ENCODE assay signal across 22 mouse cellular contexts in genomic region chr6:94835742-94836141, GRCm38 (mm10).
A peak's percentile ranks its signal among the peaks of the same experiment; 100 is the strongest.
DNase-seq lines count a peak whose midpoint lies in the region; ATAC-seq and TF ChIP-seq lines count a peak whose summit lies in the region.
"Had no signal": no experiment of that assay in that cellular context is flagged by ENCODE, and none has a peak within 500 bp of the region (broad histone marks: within the 10 kb centered on the region; RNA-seq: fewer than 3 reads in every experiment).

No protein-coding gene starts in this region.

- DNase-seq in kidney, adult 9 months: peak; percentile 32
- no peak for DNase-seq in kidney, adult 11 months
- DNase-seq in limb, embryonic 14.5 days (ENCODE audit: low spot score): peak; percentile 26
- no peak for DNase-seq in cerebellum, postnatal 36 days
- DNase-seq in urinary bladder, postnatal 25 days (ENCODE audit: low spot score): no peak
- DNase-seq: adrenal gland, adult 2 months; cerebellum, adult 18-20 months; cerebellum, postnatal 14 days; gastrocnemius, postnatal 10 days; heart, adult 2 months; heart, postnatal 14 days; kidney, postnatal 25 days; layer of hippocampus, adult 9-11 months; lung, postnatal 10 days; right cerebral cortex, postnatal 14 days; thymus, postnatal 25 days had no signal

- H3K36me3 ChIP-seq in neural tube, embryonic 13.5 days: no peaks in the 10 kb centered on the region
- no peaks in the 10 kb centered on the region for H3K36me3 ChIP-seq in neural tube, embryonic 15.5 days
- H3K36me3 ChIP-seq in limb, embryonic 14.5 days (ENCODE audit: control insufficient read depth, insufficient read depth, low read length): no peaks in the 10 kb centered on the region
- H3K36me3 ChIP-seq: embryonic facial prominence, embryonic 13.5 days; heart, embryonic 13.5 days; midbrain, embryonic 12.5 days had no signal

- 0 out of 2 replicates have a peak overlapping the region, but pooled peaks have one; percentile 18 for H3K27ac ChIP-seq in neural tube, embryonic 13.5 days (replicated peaks)
- no peak overlapping the region for H3K27ac ChIP-seq in neural tube, embryonic 15.5 days (replicated peaks)
- H3K27ac ChIP-seq in limb, embryonic 14.5 days (replicated peaks; ENCODE audit: low read depth, low read length): no peak overlapping the region
- H3K27ac ChIP-seq: embryonic facial prominence, embryonic 13.5 days; heart, adult 2 months; heart, embryonic 13.5 days; midbrain, embryonic 12.5 days had no signal

- H3K9me3 ChIP-seq in neural tube, embryonic 13.5 days: no peaks in the 10 kb centered on the region
- no peaks in the 10 kb centered on the region for H3K9me3 ChIP-seq in neural tube, embryonic 15.5 days (replicated peaks)
- no peaks in the 10 kb centered on the region for H3K9me3 ChIP-seq in limb, embryonic 14.5 days (ENCODE audit: control insufficient read depth, low read length)
- H3K9me3 ChIP-seq: embryonic facial prominence, embryonic 13.5 days; heart, embryonic 13.5 days; midbrain, embryonic 12.5 days had no signal

- WGBS in neural tube, embryonic 13.5 days: 15% methylated on average over 2 of the region's 2 CpGs
- WGBS in neural tube, embryonic 15.5 days: 26% methylated on average over 2 of the region's 2 CpGs
- WGBS in limb, embryonic 14.5 days: 29% methylated on average over 2 of the region's 2 CpGs

- TF ChIP-seq POLR2A in limb, embryonic 14.5 days (IDR thresholded peaks at IDR 0.05; ENCODE audit: borderline replicate concordance, extremely low read depth, insufficient read depth, insufficient read length): no peak

- ATAC-seq in neural tube, embryonic 13.5 days (ENCODE audit: low read depth): no peak
- ATAC-seq in neural tube, embryonic 15.5 days (ENCODE audit: low FRiP score): no peak
- ATAC-seq in limb, embryonic 14.5 days (ENCODE audit: low FRiP score, low read depth): peak; percentile 72; the same call in 1 of the 2 replicates
- ATAC-seq: forebrain, embryonic 14.5 days had no signal

- H3K4me1 ChIP-seq in neural tube, embryonic 13.5 days (replicated peaks): peaks cover 22% of the 10 kb centered on the region
- H3K4me1 ChIP-seq in neural tube, embryonic 15.5 days: peaks cover 8% of the 10 kb centered on the region
- H3K4me1 ChIP-seq in limb, embryonic 14.5 days (ENCODE audit: control insufficient read depth, insufficient read depth, low read length): 0 out of 2 replicates have a peak, but pooled peaks cover 2% of the 10 kb centered on the region
- H3K4me1 ChIP-seq: heart, embryonic 13.5 days; midbrain, embryonic 12.5 days had no signal

- no peak overlapping the region for H3K4me3 ChIP-seq in neural tube, embryonic 13.5 days
- no peak overlapping the region for H3K4me3 ChIP-seq in neural tube, embryonic 15.5 days (replicated peaks)
- H3K4me3 ChIP-seq in limb, embryonic 14.5 days (replicated peaks; ENCODE audit: low read length): no peak overlapping the region
- H3K4me3 ChIP-seq: embryonic facial prominence, embryonic 13.5 days; heart, adult 2 months; heart, embryonic 13.5 days; midbrain, embryonic 12.5 days had no signal

- no peaks in the 10 kb centered on the region for H3K27me3 ChIP-seq in neural tube, embryonic 13.5 days
- no peaks in the 10 kb centered on the region for H3K27me3 ChIP-seq in neural tube, embryonic 15.5 days (replicated peaks)
- H3K27me3 ChIP-seq in limb, embryonic 14.5 days (ENCODE audit: control insufficient read depth, insufficient read depth, low read length): no peaks in the 10 kb centered on the region
- H3K27me3 ChIP-seq: heart, embryonic 13.5 days; midbrain, embryonic 12.5 days had no signal

- no peak overlapping the region for H3K9ac ChIP-seq in neural tube, embryonic 13.5 days
- no peak overlapping the region for H3K9ac ChIP-seq in neural tube, embryonic 15.5 days (replicated peaks)
- no peak overlapping the region for H3K9ac ChIP-seq in limb, embryonic 14.5 days (ENCODE audit: low read depth, low read length, severe bottlenecking)
- H3K9ac ChIP-seq: embryonic facial prominence, embryonic 13.5 days; heart, embryonic 13.5 days; midbrain, embryonic 12.5 days had no signal

- H3K4me2 ChIP-seq in neural tube, embryonic 13.5 days: no peak overlapping the region
- H3K4me2 ChIP-seq in neural tube, embryonic 15.5 days: no peak overlapping the region
- no peak overlapping the region for H3K4me2 ChIP-seq in limb, embryonic 14.5 days (replicated peaks; ENCODE audit: low read depth, low read length, severe bottlenecking)
- H3K4me2 ChIP-seq: embryonic facial prominence, embryonic 13.5 days; heart, embryonic 13.5 days; midbrain, embryonic 12.5 days had no signal

Comparison
In these comparisons a context has a peak if more than half of its experiments do, and no peak if none do; other contexts are left out.
1. DNase-seq: peak in kidney, adult 9 months (single experiment) and limb, embryonic 14.5 days (single experiment); none in kidney, adult 11 months (single experiment), cerebellum, postnatal 36 days (0 of 2) and urinary bladder, postnatal 25 days (single experiment).